Mouse (Mus musculus): ENCODE data around the gene Slc25a25.
A peak's percentile ranks its signal among the peaks of the same experiment; 100 is the strongest.

Gene Slc25a25

GRCm38 (mm10) chr2:32459657-32460056, 8.4 kb upstream of the Slc25a25 start:
- no peak for DNase-seq (ENCODE audit: low spot score)

GRCm38 (mm10) chr2:32458300-32458699, 7.1 kb upstream of the Slc25a25 start:
- DNase-seq (ENCODE audit: low spot score) = no peak

- no peak for DNase-seq (ENCODE audit: low spot score)
These were observed 3.9 kb upstream of the Slc25a25 start for GRCm38 (mm10) chr2:32455101-32455500.

GRCm38 (mm10) chr2:32454633-32455032, 3.4 kb upstream of the Slc25a25 start:
- no peak for DNase-seq (ENCODE audit: low spot score)

- no peak for DNase-seq (ENCODE audit: low spot score)
These were observed 2.5 kb upstream of the Slc25a25 start for GRCm38 (mm10) chr2:32453641-32454303.

- no peak for DNase-seq (ENCODE audit: low spot score)
These were observed 1.3 kb upstream of the Slc25a25 start for GRCm38 (mm10) chr2:32452441-32452971.

- peak; percentile 99 for DNase-seq (ENCODE audit: low spot score)
These were observed 676 bp upstream of the Slc25a25 start for GRCm38 (mm10) chr2:32451870-32452372.

GRCm38 (mm10) chr2:32449761-32450754, 1.2 kb downstream of the Slc25a25 start, which contains the start of gene Naif1:
Gene Naif1, plus strand, starts transcription at chr2:32450457.
- no peak for DNase-seq (ENCODE audit: low spot score)

- no peak for DNase-seq (ENCODE audit: low spot score)
These were observed 2.8 kb downstream of the Slc25a25 start for GRCm38 (mm10) chr2:32448480-32448879.

- DNase-seq (ENCODE audit: low spot score) = no peak
These were observed 3.8 kb downstream of the Slc25a25 start for GRCm38 (mm10) chr2:32447264-32447936.

GRCm38 (mm10) chr2:32445535-32445934, 5.7 kb downstream of the Slc25a25 start:
- no peak for DNase-seq (ENCODE audit: low spot score)

GRCm38 (mm10) chr2:32441550-32441949, 9.7 kb downstream of the Slc25a25 start:
- no peak for DNase-seq (ENCODE audit: low spot score)

- no peak for DNase-seq (ENCODE audit: low spot score)
These were observed 10.6 kb downstream of the Slc25a25 start for GRCm38 (mm10) chr2:32440632-32441031.

GRCm38 (mm10) chr2:32440164-32440563, 11.1 kb downstream of the Slc25a25 start:
- DNase-seq (ENCODE audit: low spot score) = no peak

GRCm38 (mm10) chr2:32439177-32439576, 12.1 kb downstream of the Slc25a25 start:
- peak; percentile 36 for DNase-seq (ENCODE audit: low spot score)

GRCm38 (mm10) chr2:32438733-32439132, 12.5 kb downstream of the Slc25a25 start:
- DNase-seq (ENCODE audit: low spot score) = no peak

- DNase-seq (ENCODE audit: low spot score) = no peak
These were observed 13.6 kb downstream of the Slc25a25 start for GRCm38 (mm10) chr2:32437612-32438166.

- peak; percentile 34 for DNase-seq (ENCODE audit: low spot score)
These were observed 14.4 kb downstream of the Slc25a25 start for GRCm38 (mm10) chr2:32436686-32437372.

GRCm38 (mm10) chr2:32430701-32431676, 20.3 kb downstream of the Slc25a25 start:
- peak; percentile 96 for DNase-seq (ENCODE audit: low spot score)
